Mouse (Mus musculus) adrenal gland (tissue): ENCODE data around the gene 9230102O04Rik.

ENCODE experiments used
- intact Hi-C: fragments of 180-260 bp; cut with DNase I; formaldehyde crosslinking; loops from one replicate; pipeline ENCODE4 v1.15.1; 2025

The 9230102O04Rik gene

GRCm38 (mm10) chr2:9886031-9886430 is 3.3 kb downstream of the 9230102O04Rik start:
- intact Hi-C loops = loop anchor here (5.0 to 10.0 kb wide), 3 partner anchors 121 to 1211 kb away; no protein-coding TSS in a partner anchor

GRCm38 (mm10) chr2:9885217-9885770 is 4.0 kb downstream of the 9230102O04Rik start:
- intact Hi-C loops = loop anchor here (5.0 to 10.0 kb wide), 3 partner anchors 122 to 1210 kb away; no protein-coding TSS in a partner anchor

GRCm38 (mm10) chr2:9884533-9885216 is 4.7 kb downstream of the 9230102O04Rik start:
- intact Hi-C loops = loop anchor here (5.0 to 10.0 kb wide), 3 partner anchors 123 to 1210 kb away; no protein-coding TSS in a partner anchor

- intact Hi-C loops = loop anchor here (10.0 kb wide), 2 partner anchors 1129 to 1209 kb away; no protein-coding TSS in a partner anchor
Measured at GRCm38 (mm10) chr2:9883803-9884532, 5.4 kb downstream of the 9230102O04Rik start.

- intact Hi-C loops = loop anchor here (10.0 kb wide), 2 partner anchors 1128 to 1208 kb away; no protein-coding TSS in a partner anchor
Measured at GRCm38 (mm10) chr2:9882926-9883802, 6.2 kb downstream of the 9230102O04Rik start.

GRCm38 (mm10) chr2:9882371-9882925 is 6.9 kb downstream of the 9230102O04Rik start:
- intact Hi-C loops = loop anchor here (10.0 kb wide), 2 partner anchors 1128 to 1208 kb away; no protein-coding TSS in a partner anchor

GRCm38 (mm10) chr2:9881611-9882023 is 7.7 kb downstream of the 9230102O04Rik start:
- intact Hi-C loops = loop anchor here (10.0 kb wide), 2 partner anchors 1127 to 1207 kb away; no protein-coding TSS in a partner anchor

GRCm38 (mm10) chr2:9881051-9881591 is 8.2 kb downstream of the 9230102O04Rik start, which contains the start of gene 4930412O13Rik:
Gene 4930412O13Rik (plus strand): TSS chr2:9881252.
- intact Hi-C loops = loop anchor here (10.0 kb wide), 2 partner anchors 1126 to 1206 kb away; no protein-coding TSS in a partner anchor

GRCm38 (mm10) chr2:9880271-9880670 is 9.1 kb downstream of the 9230102O04Rik start:
- intact Hi-C loops = loop anchor here (10.0 kb wide), 2 partner anchors 1125 to 1205 kb away; no protein-coding TSS in a partner anchor

- intact Hi-C loops = no loop called here
Measured at GRCm38 (mm10) chr2:9879493-9879892, 9.8 kb downstream of the 9230102O04Rik start.

GRCm38 (mm10) chr2:9879092-9879491 is 10.2 kb downstream of the 9230102O04Rik start:
- intact Hi-C loops = no loop called here

GRCm38 (mm10) chr2:9878564-9879081 is 10.7 kb downstream of the 9230102O04Rik start:
- intact Hi-C loops = no loop called here

- intact Hi-C loops = no loop called here
Measured at GRCm38 (mm10) chr2:9877966-9878563, 11.3 kb downstream of the 9230102O04Rik start.

GRCm38 (mm10) chr2:9877326-9877690 is 12.0 kb downstream of the 9230102O04Rik start:
- intact Hi-C loops = no loop called here

GRCm38 (mm10) chr2:9876621-9877325 is 12.6 kb downstream of the 9230102O04Rik start:
- intact Hi-C loops = no loop called here

GRCm38 (mm10) chr2:9875676-9876357 is 13.5 kb downstream of the 9230102O04Rik start:
- intact Hi-C loops = no loop called here

- intact Hi-C loops = no loop called here
Measured at GRCm38 (mm10) chr2:9875220-9875619, 14.1 kb downstream of the 9230102O04Rik start.
